Mouse (Mus musculus) brain, adult 2 months (tissue): ENCODE results near the gene Prr5.
A peak's percentile ranks its signal among the peaks of the same experiment; 100 is the strongest.

Experiments
- DNase-seq: peaks from one replicate; pipeline ENCODE4 v3.0.0; 2011; ENCODE audit warnings: low read depth, low spot score

Prr5 gene

GRCm38 (mm10) chr15:84657384-84658064 is 11.9 kb upstream of the Prr5 start:
- DNase-seq, result no peak

GRCm38 (mm10) chr15:84658655-84659054 is 10.8 kb upstream of the Prr5 start:
- no peak for DNase-seq

- DNase-seq, result peak; percentile 49
Observed at GRCm38 (mm10) chr15:84659856-84660255, 9.6 kb upstream of the Prr5 start.

GRCm38 (mm10) chr15:84661274-84661673 is 8.1 kb upstream of the Prr5 start:
- DNase-seq, result no peak

- DNase-seq, result peak; percentile 63
Observed at GRCm38 (mm10) chr15:84662952-84663684, 6.3 kb upstream of the Prr5 start.

- DNase-seq, result no peak
Observed at GRCm38 (mm10) chr15:84663685-84664060, 5.7 kb upstream of the Prr5 start.

- DNase-seq, result peak; percentile 40
Observed at GRCm38 (mm10) chr15:84664542-84665460, 4.6 kb upstream of the Prr5 start.

- no peak for DNase-seq
Observed at GRCm38 (mm10) chr15:84665662-84666061, 3.8 kb upstream of the Prr5 start.

GRCm38 (mm10) chr15:84666065-84666464 is 3.4 kb upstream of the Prr5 start:
- DNase-seq, result no peak

GRCm38 (mm10) chr15:84667601-84668000 is 1.8 kb upstream of the Prr5 start:
- no peak for DNase-seq

- peak; percentile 69 for DNase-seq
Observed at GRCm38 (mm10) chr15:84669771-84670656, 594 bp downstream of the Prr5 start.

GRCm38 (mm10) chr15:84670657-84671055 is 1.2 kb downstream of the Prr5 start:
- no peak for DNase-seq

GRCm38 (mm10) chr15:84671401-84672307 is 2.2 kb downstream of the Prr5 start:
- DNase-seq, result peak; percentile 70

- no peak for DNase-seq
Observed at GRCm38 (mm10) chr15:84672308-84672615, 2.8 kb downstream of the Prr5 start.

GRCm38 (mm10) chr15:84672616-84673015 is 3.2 kb downstream of the Prr5 start:
- no peak for DNase-seq

- DNase-seq, result no peak
Observed at GRCm38 (mm10) chr15:84674329-84675067, 5.1 kb downstream of the Prr5 start.

GRCm38 (mm10) chr15:84675317-84675716 is 5.9 kb downstream of the Prr5 start:
- DNase-seq, result no peak

- DNase-seq, result peak; percentile 64
Observed at GRCm38 (mm10) chr15:84677943-84678342, 8.5 kb downstream of the Prr5 start.

GRCm38 (mm10) chr15:84679090-84679489 is 9.7 kb downstream of the Prr5 start:
- no peak for DNase-seq

- DNase-seq, result no peak
Observed at GRCm38 (mm10) chr15:84679794-84680193, 10.4 kb downstream of the Prr5 start.
